Mouse (Mus musculus): ENCODE results near the gene Sncb. TPM values are rescaled to one million over a fixed set of nuclear protein-coding genes. Genes with fewer than 3 reads are reported as not detected.

The Sncb gene
- polyA plus RNA-seq, 1 experiment = 0.22 TPM

GRCm38 (mm10) chr13:54749061-54749863 is 17.1 kb downstream of the Sncb start:
- Histone ChIP-seq H3K27me3 (ENCODE audit: control insufficient read depth, insufficient read depth, low read length) (peaks cover 11% of the 10 kb centered on the region), H3K36me3 (ENCODE audit: control insufficient read depth, insufficient read depth, low read length) (no peaks in the 10 kb centered on the region), H3K27ac (ENCODE audit: insufficient read depth, low read length) (no peak overlapping the region), H3K4me3 (ENCODE audit: extremely low read depth, insufficient read depth, insufficient read length) (peak overlapping the region; percentile 19; the same call in 1 of the 2 replicates), H3K4me1 (ENCODE audit: control insufficient read depth, insufficient read depth, insufficient read length) (peaks cover 3% of the 10 kb centered on the region; the same call in 1 of the 2 replicates)
- no peak for DNase-seq (ENCODE audit: low read depth in 1 of 2, low spot score in 2 of 2)
- 5% methylated on average over 82 of the region's 100 CpGs for WGBS
- TF ChIP-seq CTCF (IDR thresholded peaks at IDR 0.05; ENCODE audit: extremely low read depth, insufficient read depth, insufficient read length, insufficient replicate concordance) (no peak), POLR2A (IDR thresholded peaks at IDR 0.05; ENCODE audit: low read depth, low read length) (no peak)

- Histone ChIP-seq H3K27me3 (ENCODE audit: control insufficient read depth, insufficient read depth, low read length) (peaks cover 11% of the 10 kb centered on the region), H3K27ac (ENCODE audit: insufficient read depth, low read length) (no peak overlapping the region), H3K4me3 (ENCODE audit: extremely low read depth, insufficient read depth, insufficient read length) (no peak overlapping the region), H3K36me3 (ENCODE audit: control insufficient read depth, insufficient read depth, low read length) (no peaks in the 10 kb centered on the region), H3K4me1 (ENCODE audit: control insufficient read depth, insufficient read depth, insufficient read length) (peaks cover 3% of the 10 kb centered on the region; the same call in 1 of the 2 replicates)
- 63% methylated on average over 10 of the region's 10 CpGs for WGBS
- TF ChIP-seq CTCF (IDR thresholded peaks at IDR 0.05; ENCODE audit: extremely low read depth, insufficient read depth, insufficient read length, insufficient replicate concordance) = no peak
- TF ChIP-seq POLR2A (IDR thresholded peaks at IDR 0.05; ENCODE audit: low read depth, low read length) = no peak
- no peak for DNase-seq (ENCODE audit: low read depth in 1 of 2, low spot score in 2 of 2)
These were observed 17.7 kb downstream of the Sncb start for GRCm38 (mm10) chr13:54748721-54749060.

- H3K4me3 ChIP-seq (ENCODE audit: extremely low read depth, insufficient read depth, insufficient read length) = no peak overlapping the region
- WGBS = 82% methylated on average over 8 of the region's 8 CpGs
- no peaks in the 10 kb centered on the region for H3K36me3 ChIP-seq (ENCODE audit: control insufficient read depth, insufficient read depth, low read length)
- DNase-seq (ENCODE audit: low read depth in 1 of 2, low spot score in 2 of 2) = no peak
- TF ChIP-seq POLR2A (IDR thresholded peaks at IDR 0.05; ENCODE audit: low read depth, low read length) = no peak
- TF ChIP-seq CTCF (IDR thresholded peaks at IDR 0.05; ENCODE audit: extremely low read depth, insufficient read depth, insufficient read length, insufficient replicate concordance) = no peak
- no peak overlapping the region for H3K27ac ChIP-seq (ENCODE audit: insufficient read depth, low read length)
- H3K27me3 ChIP-seq (ENCODE audit: control insufficient read depth, insufficient read depth, low read length) = peaks cover 11% of the 10 kb centered on the region
- peaks cover 3% of the 10 kb centered on the region; the same call in 1 of the 2 replicates for H3K4me1 ChIP-seq (ENCODE audit: control insufficient read depth, insufficient read depth, insufficient read length)
These were observed 18.2 kb downstream of the Sncb start for GRCm38 (mm10) chr13:54748190-54748589.

- DNase-seq (ENCODE audit: low read depth in 1 of 2, low spot score in 2 of 2) = no peak
- H3K4me3 ChIP-seq (ENCODE audit: extremely low read depth, insufficient read depth, insufficient read length) = no peak overlapping the region
- peaks cover 3% of the 10 kb centered on the region; the same call in 1 of the 2 replicates for H3K4me1 ChIP-seq (ENCODE audit: control insufficient read depth, insufficient read depth, insufficient read length)
- H3K27ac ChIP-seq (ENCODE audit: insufficient read depth, low read length) = no peak overlapping the region
- TF ChIP-seq POLR2A (IDR thresholded peaks at IDR 0.05; ENCODE audit: low read depth, low read length) = no peak
- TF ChIP-seq CTCF (IDR thresholded peaks at IDR 0.05; ENCODE audit: extremely low read depth, insufficient read depth, insufficient read length, insufficient replicate concordance) = no peak
- peaks cover 11% of the 10 kb centered on the region for H3K27me3 ChIP-seq (ENCODE audit: control insufficient read depth, insufficient read depth, low read length)
- H3K36me3 ChIP-seq (ENCODE audit: control insufficient read depth, insufficient read depth, low read length) = no peaks in the 10 kb centered on the region
- 50% methylated on average over 10 of the region's 10 CpGs for WGBS
These were observed 19.5 kb downstream of the Sncb start for GRCm38 (mm10) chr13:54746896-54747295.

- peaks cover 11% of the 10 kb centered on the region for H3K27me3 ChIP-seq (ENCODE audit: control insufficient read depth, insufficient read depth, low read length)
These were observed 20.3 kb downstream of the Sncb start for GRCm38 (mm10) chr13:54746110-54746509.

GRCm38 (mm10) chr13:54738213-54738601 is 28.2 kb downstream of the Sncb start:
- H3K27me3 ChIP-seq (ENCODE audit: control insufficient read depth, insufficient read depth, low read length) = peaks cover 10% of the 10 kb centered on the region; the same call in 1 of the 2 replicates
- no peaks in the 10 kb centered on the region; the same call in 1 of the 2 replicates for H3K4me1 ChIP-seq (ENCODE audit: control insufficient read depth, insufficient read depth, insufficient read length)
- no peak overlapping the region for H3K4me3 ChIP-seq (ENCODE audit: extremely low read depth, insufficient read depth, insufficient read length)
- TF ChIP-seq POLR2A (IDR thresholded peaks at IDR 0.05; ENCODE audit: low read depth, low read length) (no peak), CTCF (IDR thresholded peaks at IDR 0.05; ENCODE audit: extremely low read depth, insufficient read depth, insufficient read length, insufficient replicate concordance) (no peak)
- H3K27ac ChIP-seq (ENCODE audit: insufficient read depth, low read length) = no peak overlapping the region
- WGBS = 11% methylated on average over 34 of the region's 34 CpGs
- DNase-seq (ENCODE audit: low read depth in 1 of 2, low spot score in 2 of 2) = no peak
- no peaks in the 10 kb centered on the region for H3K36me3 ChIP-seq (ENCODE audit: control insufficient read depth, insufficient read depth, low read length)

More at GRCm38 (mm10) chr13:54746110-54746509, 20.3 kb downstream of the Sncb start:
- no peak for DNase-seq (ENCODE audit: low read depth in 1 of 2, low spot score in 2 of 2)
- Histone ChIP-seq H3K36me3 (ENCODE audit: control insufficient read depth, insufficient read depth, low read length) (no peaks in the 10 kb centered on the region), H3K4me3 (ENCODE audit: extremely low read depth, insufficient read depth, insufficient read length) (no peak overlapping the region), H3K27ac (ENCODE audit: insufficient read depth, low read length) (no peak overlapping the region), H3K4me1 (ENCODE audit: control insufficient read depth, insufficient read depth, insufficient read length) (peaks cover 3% of the 10 kb centered on the region; the same call in 1 of the 2 replicates)
- TF ChIP-seq CTCF (IDR thresholded peaks at IDR 0.05; ENCODE audit: extremely low read depth, insufficient read depth, insufficient read length, insufficient replicate concordance) (no peak), POLR2A (IDR thresholded peaks at IDR 0.05; ENCODE audit: low read depth, low read length) (no peak)
- WGBS = 45% methylated on average over 6 of the region's 6 CpGs
